Mouse (Mus musculus) gastrocnemius, adult 2 months (tissue): ENCODE data around the gene Leng8. TPM values are rescaled to one million over a fixed set of nuclear protein-coding genes. Genes with fewer than 3 reads are reported as not detected.

Source experiments
- DNase-seq: peaks from one replicate; pipeline ENCODE4 v3.0.0; 2022
- H3K27ac ChIP-seq: fragments of 200-600 bp; 2 replicates; pipeline ENCODE4 v1.8.1; 2022; ENCODE audit warnings: mild to moderate bottlenecking
- H3K4me3 ChIP-seq: fragments of 200-600 bp; 2 replicates; pipeline ENCODE4 v1.8.1; 2022; ENCODE audit warnings: mild to moderate bottlenecking, moderate library complexity
- CTCF ChIP-seq: fragments of 200-600 bp; IDR thresholded peaks from 2 replicates; pipeline ENCODE4 v1.8.1; 2022; ENCODE audit warnings: antibody characterized with exemption, mild to moderate bottlenecking, moderate library complexity
- intact Hi-C: fragments of 180-260 bp; cut with DNase I; formaldehyde crosslinking; loops from one replicate; pipeline ENCODE4 v1.15.1; 2025
- long read RNA-seq, 2 experiments: library from polyadenylated mRNA; stranded (forward); transcript quantifications; one replicate each; pipeline ENCODE4 v2.0.0; 2021
- total RNA-seq, 2 experiments: library from RNA; stranded (reverse); gene quantifications; 2 replicates each; pipeline ENCODE4 v1.2.3; 2021

Leng8 gene
- 10 to 100 TPM; 44.5 to 45.4 TPM for total RNA-seq
- long read RNA-seq, experiment 1, full-length matches to known transcripts = 1 of 30 reads
- long read RNA-seq, experiment 1, partial matches to known transcripts = 20 of 30 reads
- long read RNA-seq, experiment 1, other reads (novel, unspliced or antisense) = 9 of 30 reads
- long read RNA-seq, experiment 2, full-length matches to known transcripts = 4 of 36 reads
- long read RNA-seq, experiment 2, partial matches to known transcripts = 12 of 36 reads
- long read RNA-seq, experiment 2, other reads (novel, unspliced or antisense) = 20 of 36 reads

GRCm38 (mm10) chr7:4136771-4137531 is at the start of gene Leng8:
Leng8 (plus strand) TSS chr7:4137039.
- peak within 1 kb of the TSS; percentile 97 for H3K27ac ChIP-seq
- DNase-seq = peak; percentile 99
- peak within 1 kb of the TSS; percentile 85 for H3K4me3 ChIP-seq
- no peak; the same call in 1 of the 2 replicates for TF ChIP-seq CTCF
- intact Hi-C loops = loop anchor here (2.0 to 10.0 kb wide), 3 partner anchors 14 to 925 kb away; partner anchors contain the start of genes Leng9, Ndufa3, Oscar and U2af2

GRCm38 (mm10) chr7:4087238-4087895 is 49.5 kb upstream of the Leng8 start:
- no peak overlapping the region for H3K4me3 ChIP-seq
- no peak overlapping the region for H3K27ac ChIP-seq
- intact Hi-C loops = no loop called here
- DNase-seq = no peak
- TF ChIP-seq CTCF = no peak

- DNase-seq = no peak
- Histone ChIP-seq H3K4me3 (no peak overlapping the region), H3K27ac (no peak overlapping the region)
- intact Hi-C loops = no loop called here
- TF ChIP-seq CTCF = no peak
Measured at GRCm38 (mm10) chr7:4087896-4088480, 48.9 kb upstream of the Leng8 start.

GRCm38 (mm10) chr7:4088679-4089078 is 48.2 kb upstream of the Leng8 start:
- Histone ChIP-seq H3K27ac (no peak overlapping the region), H3K4me3 (no peak overlapping the region)
- DNase-seq = no peak
- no peak for TF ChIP-seq CTCF
- intact Hi-C loops = no loop called here

- no peak for DNase-seq
- TF ChIP-seq CTCF = no peak
- intact Hi-C loops = no loop called here
- no peak overlapping the region for H3K4me3 ChIP-seq
- H3K27ac ChIP-seq = no peak overlapping the region
Measured at GRCm38 (mm10) chr7:4091170-4091569, 45.7 kb upstream of the Leng8 start.

- Histone ChIP-seq H3K27ac (no peak overlapping the region), H3K4me3 (no peak overlapping the region)
- TF ChIP-seq CTCF = no peak
- no peak for DNase-seq
- intact Hi-C loops = no loop called here
Measured at GRCm38 (mm10) chr7:4098301-4098700, 38.5 kb upstream of the Leng8 start.

GRCm38 (mm10) chr7:4098832-4099231 is 38.0 kb upstream of the Leng8 start:
- Histone ChIP-seq H3K27ac (no peak overlapping the region), H3K4me3 (no peak overlapping the region)
- DNase-seq = no peak
- intact Hi-C loops = no loop called here
- TF ChIP-seq CTCF = no peak

GRCm38 (mm10) chr7:4101144-4101543 is 35.7 kb upstream of the Leng8 start:
- intact Hi-C loops = loop anchor here (10.0 kb wide), 1 partner anchor 324 kb away; no protein-coding TSS in a partner anchor
- no peak for TF ChIP-seq CTCF
- Histone ChIP-seq H3K27ac (no peak overlapping the region), H3K4me3 (no peak overlapping the region)
- no peak for DNase-seq

- DNase-seq = no peak
- intact Hi-C loops = loop anchor here (10.0 kb wide), 1 partner anchor 321 kb away; no protein-coding TSS in a partner anchor
- H3K27ac ChIP-seq = no peak overlapping the region
- no peak overlapping the region for H3K4me3 ChIP-seq
- peak; percentile 71 for TF ChIP-seq CTCF
Measured at GRCm38 (mm10) chr7:4103411-4103810, 33.4 kb upstream of the Leng8 start.

GRCm38 (mm10) chr7:4111766-4112165 is 25.1 kb upstream of the Leng8 start:
- Histone ChIP-seq H3K4me3 (no peak overlapping the region), H3K27ac (no peak overlapping the region)
- DNase-seq = no peak
- intact Hi-C loops = no loop called here
- TF ChIP-seq CTCF = no peak

GRCm38 (mm10) chr7:4117050-4117814 is 19.6 kb upstream of the Leng8 start:
- no peak for TF ChIP-seq CTCF
- DNase-seq = no peak
- Histone ChIP-seq H3K27ac (no peak overlapping the region), H3K4me3 (no peak overlapping the region)
- intact Hi-C loops = no loop called here
